Mouse (Mus musculus): ENCODE data around the gene Spint1.

- TF ChIP-seq CTCF (conservative IDR thresholded peaks at IDR 0.05; ENCODE audit: insufficient read depth, insufficient read length, low read depth, low read length) (no peak), POLR2A (IDR thresholded peaks at IDR 0.05; ENCODE audit: low read depth, low read length) (no peak)
Measured at GRCm38 (mm10) chr2:119276926-119277325, 39.8 kb downstream of the Spint1 start.
